Mouse (Mus musculus) retina, embryonic 14.5 days (tissue): ENCODE measurements around the gene Rnf208.
A peak's percentile ranks its signal among the peaks of the same experiment; 100 is the strongest.

ENCODE experiments used
- DNase-seq: peaks from one replicate; pipeline ENCODE4 v3.0.0-alpha.2; 2015; ENCODE audit warnings: low spot score

The Rnf208 gene

DNA sequence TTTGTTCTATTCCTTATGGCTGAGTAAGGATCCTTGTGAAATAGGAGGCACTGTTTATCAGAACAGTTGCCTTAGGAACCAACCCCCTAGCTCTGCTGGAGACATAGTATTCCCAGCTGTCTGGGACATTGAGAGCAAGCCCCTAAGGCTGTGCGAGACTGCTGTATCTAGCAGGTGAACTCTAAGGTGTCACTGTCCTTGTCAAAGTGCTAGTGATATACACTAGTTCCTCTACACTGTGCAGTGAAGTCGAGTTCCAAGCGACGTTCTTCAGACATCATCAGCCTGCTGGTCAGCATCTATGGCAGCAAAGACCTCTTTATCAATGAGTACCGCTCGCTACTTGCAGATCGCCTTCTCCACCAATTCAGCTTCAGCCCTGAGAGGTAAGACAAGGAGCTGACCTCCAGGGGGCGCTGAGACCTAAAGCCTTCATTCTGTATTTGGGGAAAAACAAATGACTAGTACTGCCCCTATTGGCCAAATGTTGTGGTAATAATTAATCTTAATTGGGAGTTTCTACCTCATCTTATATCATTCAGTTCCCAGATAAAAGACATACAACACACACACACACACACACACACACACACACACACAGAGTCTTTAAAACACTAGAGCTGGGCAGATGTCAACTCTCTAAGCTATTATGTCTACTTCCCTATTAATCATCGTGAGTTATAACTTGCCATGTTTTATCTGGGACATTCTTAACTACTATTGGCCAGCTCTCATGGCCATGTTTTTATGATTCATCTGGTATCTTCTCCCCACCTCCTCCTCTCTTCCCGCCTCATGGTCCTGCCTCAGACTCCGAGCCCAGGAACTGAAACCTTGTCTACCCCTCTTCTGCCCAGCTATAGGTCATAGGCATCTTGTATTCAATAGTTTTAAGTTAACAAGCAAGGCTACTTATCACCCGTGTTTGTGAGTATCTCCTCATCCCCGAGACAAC lies 37.1 kb downstream of the Rnf208 start:
- DNase-seq, result peak; percentile 93

DNA sequence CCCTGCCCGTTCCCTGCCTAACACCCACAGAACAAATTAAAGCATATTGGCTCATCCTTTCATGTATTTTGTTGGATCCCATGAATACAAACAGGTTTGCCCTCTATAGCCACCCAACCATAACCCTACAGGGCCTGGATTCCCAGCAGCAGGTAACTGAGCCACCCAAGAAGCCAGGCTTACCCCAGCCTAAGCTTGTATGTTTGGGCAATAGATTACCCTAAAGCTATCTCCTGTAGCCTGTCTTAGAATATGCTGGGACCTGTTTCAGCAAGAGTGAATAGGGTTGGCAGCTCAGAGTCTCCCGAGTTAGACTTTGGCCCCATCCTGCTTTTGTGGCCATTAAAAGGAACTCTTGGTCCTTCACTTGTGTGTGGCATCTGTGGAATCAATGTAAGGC lies 43.5 kb downstream of the Rnf208 start:
- no peak for DNase-seq

DNA sequence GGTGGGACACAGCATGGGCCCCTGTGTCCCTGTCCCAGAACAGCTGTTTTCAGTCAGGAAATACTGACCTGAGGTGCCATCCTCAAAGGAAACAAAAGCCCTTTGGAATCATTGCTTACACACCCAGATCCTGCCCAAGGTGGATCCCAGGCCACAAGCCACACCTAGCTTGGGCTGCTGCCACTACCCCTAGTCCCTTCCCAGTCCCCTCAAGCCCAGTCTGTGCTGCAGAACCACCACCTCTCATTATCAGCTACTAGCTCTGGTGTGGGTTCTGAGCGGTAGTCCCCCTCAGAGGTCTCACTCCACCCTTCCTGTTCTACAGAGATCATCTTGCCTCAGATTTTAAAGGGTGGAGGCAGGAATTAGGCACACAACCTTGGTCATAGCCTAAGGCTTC lies 44.3 kb downstream of the Rnf208 start:
- no peak for DNase-seq

DNA sequence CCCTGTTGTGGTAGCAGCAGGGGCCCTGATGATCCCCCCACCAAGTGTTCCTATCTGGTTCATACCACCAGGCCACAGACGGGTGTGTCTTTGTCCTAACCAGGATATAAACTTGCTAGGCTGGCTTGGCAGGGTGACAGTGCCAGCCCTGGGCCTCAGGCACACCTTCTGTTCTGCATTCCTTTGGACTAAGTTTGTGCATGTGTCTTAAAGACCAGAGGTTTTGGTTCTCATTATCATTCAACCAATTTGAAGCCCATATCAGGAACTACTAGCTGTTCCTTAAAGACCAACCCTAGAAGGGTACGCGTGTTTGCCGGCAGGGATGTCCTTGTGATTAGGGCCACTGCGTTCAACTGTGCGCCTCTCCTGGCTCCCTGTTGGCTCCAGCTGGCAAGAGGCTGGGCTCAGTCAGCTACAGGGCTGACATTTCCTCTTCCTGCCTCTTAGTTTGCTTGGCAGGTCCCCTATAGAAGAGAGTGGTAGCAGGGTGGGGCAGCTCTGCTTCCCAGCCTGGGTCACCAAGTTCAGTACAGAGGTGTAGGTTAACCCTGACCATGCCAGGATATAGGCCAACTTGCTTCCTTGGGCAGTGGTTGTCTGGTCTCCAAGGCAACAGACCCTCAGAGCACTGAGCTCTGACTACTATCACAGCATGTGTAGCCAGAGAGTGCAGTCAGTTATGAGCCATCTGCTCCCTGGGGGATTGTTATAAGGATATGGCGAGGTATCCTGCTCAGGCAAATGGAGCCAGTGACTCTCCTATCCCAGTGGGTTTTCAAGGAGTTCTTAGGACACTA lies 45.0 kb downstream of the Rnf208 start:
- DNase-seq, result no peak

DNA sequence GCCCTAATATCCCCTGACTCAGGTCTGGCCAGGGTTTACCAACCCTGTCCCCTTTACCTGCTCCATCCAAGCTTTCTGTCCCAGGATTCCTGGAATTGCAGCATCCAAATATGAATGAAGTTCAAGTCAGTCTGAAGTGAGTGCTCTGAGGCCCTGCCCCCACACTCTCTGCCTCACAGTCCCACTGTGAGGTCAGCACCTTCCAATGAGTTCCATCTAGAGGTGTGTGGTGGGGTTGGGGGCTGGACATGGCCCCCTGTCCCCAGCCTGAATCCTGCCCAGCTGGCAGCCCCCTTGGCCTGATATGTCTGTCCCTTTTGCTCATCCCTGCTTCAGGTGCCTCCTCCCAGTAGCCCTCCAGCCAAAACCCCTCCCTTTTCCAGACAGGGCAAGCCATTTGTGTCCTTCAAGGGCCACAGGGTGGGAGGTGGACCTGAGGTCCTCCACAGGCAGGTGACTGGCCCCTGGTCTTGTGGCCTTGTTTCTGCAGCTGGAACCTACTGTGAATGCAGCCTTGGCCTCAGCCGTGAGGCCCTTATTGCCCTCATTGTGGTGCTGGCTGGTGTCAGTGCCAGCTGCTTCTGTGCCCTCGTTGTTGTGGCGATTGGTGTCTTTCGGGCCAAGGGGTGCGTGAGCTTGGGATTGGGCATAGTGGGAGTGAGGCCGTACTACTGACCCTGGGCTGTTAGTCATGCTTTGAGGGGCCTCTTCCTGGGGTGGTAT lies 46.0 kb downstream of the Rnf208 start, which contains the start of gene Tmem210:
Tmem210 (plus strand) TSS at position 219 of the 723 bp plus-strand sequence.
- DNase-seq, result no peak

DNA sequence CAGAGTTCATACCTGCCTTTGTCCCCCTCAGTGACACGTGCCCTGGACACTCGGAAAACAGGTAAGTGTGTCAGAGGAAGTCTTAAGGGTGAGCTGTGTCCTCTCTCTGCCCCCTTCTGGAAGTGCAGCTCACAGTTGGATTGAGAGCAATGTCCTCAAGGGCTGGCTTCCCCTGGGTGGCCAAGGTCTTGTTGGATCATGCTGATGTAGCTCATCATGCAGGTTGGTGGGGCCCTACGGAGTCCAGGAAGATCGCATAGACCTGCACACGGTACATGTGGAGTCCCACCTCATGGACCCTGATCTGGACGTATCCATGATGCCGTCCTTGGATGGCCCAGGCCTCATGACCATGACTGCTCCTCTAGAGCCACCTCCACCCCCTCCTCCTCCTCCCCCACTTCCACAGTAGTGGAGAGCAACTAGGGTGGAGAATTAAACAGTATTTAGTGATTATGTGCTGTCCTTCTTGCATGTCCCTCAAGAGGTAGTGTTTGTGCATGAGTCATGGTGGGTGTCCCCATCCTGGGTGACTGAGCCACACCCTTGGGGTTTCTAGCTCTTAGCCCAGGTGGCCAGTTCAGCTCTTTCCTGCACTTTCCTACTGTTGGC lies 46.8 kb downstream of the Rnf208 start:
- no peak for DNase-seq

DNA sequence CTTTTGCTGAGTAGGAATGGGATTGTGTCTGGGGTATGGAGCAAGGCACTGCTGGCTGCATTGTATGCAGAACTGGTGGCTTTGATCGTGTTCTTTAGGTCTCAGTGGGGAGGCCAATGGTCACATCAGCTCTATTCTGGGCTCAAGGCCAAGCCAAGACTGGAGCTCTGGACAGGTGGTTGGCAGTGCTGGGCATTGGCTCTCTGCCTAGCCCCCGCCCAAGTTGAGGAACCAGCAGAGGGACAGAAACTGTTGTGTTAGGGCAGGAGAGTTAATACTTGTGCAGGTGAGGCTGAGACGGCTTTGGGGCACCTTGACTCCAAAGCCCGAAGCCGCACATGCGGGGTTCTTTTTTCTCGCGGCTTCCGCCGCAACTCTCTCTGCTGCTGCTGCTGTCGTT lies 47.6 kb downstream of the Rnf208 start, which contains the start of gene Lrrc26:
Lrrc26 (plus strand) TSS at position 265 of the 400 bp plus-strand sequence.
- no peak for DNase-seq

DNA sequence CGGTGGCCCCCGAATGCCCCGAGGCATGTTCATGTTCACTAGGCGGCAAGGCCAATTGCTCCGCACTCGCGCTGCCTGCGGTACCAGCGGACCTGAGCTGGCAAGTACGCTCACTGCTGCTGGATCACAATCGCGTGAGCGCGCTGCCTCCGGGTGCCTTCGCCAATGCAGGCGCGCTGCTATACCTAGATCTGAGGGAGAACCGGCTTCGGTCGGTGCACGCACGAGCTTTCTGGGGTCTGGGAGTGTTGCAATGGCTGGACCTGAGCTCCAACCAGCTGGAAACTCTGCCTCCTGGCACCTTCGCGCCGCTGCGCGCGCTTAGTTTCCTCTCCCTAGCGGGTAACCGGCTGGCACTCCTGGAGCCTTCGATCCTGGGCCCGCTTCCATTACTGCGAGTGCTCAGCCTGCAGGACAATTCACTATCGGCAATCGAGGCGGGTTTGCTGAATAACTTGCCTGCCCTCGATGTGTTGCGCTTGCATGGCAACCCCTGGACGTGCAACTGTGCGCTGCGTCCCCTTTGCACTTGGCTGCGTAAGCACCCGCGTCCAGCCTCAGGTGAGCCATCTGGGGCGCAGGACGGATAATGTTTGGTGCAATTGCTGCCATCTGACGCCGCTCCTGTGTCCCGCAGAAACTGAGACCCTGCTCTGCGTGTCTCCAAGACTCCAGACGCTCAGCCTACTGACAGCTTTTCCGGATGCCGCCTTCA lies 48.2 kb downstream of the Rnf208 start:
- DNase-seq, result no peak

DNA sequence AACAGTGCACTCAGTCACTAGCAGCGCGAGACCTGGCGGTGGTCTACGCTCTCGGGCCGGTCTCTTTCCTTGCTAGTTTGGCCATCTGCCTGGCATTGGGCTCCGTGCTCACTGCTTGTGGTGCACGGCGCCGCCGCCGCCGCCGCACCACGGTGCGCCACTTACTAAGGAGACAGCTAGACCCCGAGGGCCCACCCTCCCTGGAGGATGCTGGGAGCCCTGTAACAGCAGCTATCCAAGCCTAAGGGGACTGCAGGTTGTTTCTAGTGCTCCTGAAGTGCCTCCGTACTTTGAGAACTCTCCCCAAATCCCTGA lies 48.7 kb downstream of the Rnf208 start:
- no peak for DNase-seq

DNA sequence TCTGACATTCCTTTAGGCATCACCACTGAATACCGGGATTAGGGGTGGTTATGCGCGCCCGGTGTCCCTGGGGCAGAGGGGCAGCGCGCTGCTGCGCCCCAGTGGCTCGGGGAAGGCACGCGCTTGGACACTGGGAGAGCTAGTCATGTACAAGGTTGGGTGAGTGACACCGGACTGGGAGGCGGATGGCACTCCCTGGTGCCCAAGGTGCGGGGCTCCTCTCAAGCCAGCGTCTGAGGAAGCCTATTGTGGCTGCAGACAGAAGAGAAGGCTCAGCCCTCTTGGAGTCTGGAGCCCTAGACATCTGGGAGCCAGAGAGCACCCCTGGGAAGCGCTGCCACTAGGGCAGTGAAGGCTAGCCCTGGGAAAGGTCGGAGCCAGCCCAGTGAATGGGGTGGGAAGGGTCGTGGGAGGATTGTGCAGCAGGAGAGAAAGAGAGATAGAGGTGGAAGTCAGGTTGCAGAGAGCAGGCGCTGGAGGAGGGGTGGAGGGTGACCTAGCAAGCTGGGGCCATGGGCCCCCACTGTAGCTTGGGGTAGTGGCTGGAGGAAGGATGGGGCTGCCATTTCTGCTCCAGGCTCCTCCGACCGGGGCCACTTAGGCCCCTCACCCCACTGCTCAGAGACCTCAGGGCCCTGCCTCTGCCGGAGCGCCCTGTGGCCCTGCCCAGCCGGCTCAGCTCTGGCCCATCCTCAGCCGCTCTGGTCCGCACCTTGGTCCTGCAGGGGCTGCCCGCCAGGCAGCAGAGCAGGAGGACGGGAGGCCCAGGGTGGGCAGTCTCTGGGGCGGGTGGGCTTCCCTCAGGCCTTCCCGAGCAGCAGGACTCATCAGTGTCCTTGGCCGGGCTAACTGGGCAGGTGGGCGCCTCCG lies 49.4 kb downstream of the Rnf208 start:
- no peak for DNase-seq

DNA sequence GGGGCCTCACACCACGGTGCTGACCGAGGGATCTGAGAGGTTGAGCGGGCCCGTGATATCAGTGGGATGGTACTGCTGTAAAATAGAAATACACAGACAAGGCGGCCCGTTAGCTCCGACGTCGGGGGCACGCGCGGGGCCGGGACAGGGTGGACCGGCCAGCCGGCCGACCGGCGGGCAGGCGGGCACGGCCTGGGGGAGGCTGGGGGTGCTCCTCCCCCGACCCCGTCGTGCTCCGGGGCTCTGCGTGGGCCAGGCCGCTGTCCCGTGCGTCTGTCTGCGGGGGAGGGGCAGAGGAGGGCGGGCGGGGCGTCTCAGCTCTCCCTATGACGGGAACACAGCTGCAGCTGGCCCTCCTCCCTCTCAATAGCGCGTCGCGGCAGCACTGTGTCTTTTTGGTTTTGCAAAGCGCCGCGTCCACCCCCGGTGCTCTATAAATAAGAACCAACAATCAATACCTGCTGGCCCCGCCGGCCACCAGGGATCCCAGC lies 50.0 kb downstream of the Rnf208 start:
- DNase-seq, result no peak

DNA sequence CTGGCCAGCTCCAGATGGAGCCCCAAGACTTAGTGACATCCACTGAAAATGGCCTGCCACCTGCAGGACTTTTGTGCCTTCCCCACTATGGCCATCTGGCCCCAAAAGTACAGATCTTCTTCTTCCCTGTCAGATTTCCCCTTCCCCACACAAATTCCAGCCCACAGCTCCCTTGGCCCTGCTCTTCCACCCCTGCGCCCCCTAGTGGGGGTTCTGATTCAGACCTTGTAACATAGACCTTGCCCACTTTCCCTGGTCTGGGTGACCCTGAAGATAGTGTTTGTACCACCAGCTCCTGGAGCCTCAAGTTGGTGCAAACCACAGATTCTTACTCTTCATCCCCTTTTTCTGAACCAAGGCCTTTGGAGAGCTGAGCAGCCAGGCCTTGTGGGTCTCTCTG lies 50.8 kb downstream of the Rnf208 start:
- DNase-seq, result peak; percentile 86

DNA sequence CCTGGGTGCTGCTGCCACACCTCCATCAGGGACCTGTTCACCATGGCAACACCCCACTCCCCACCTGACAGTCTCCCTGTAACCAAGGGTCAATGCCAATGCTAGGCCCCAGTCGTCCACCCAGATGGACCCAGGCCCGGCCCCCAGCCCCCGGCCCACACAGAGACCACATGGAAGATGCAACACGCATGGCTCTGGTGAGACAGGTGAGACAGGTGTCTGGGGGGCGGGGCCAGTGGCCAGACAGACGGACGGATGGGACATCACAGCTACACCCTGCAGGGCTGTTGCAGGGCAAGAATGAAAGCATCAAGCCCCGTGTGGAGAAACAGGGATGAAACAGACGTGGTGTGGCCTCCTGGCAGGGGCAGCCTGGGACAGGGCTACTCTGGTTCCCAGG lies 51.7 kb downstream of the Rnf208 start:
- no peak for DNase-seq
